Mouse (Mus musculus) inflammation-experienced regulatory T-cells, adult 16 weeks (primary cell): ENCODE measurements around the gene Olfr523. TPM values are rescaled to one million over a fixed set of nuclear protein-coding genes. Genes with fewer than 3 reads are reported as not detected.

Experiments used
- polyA plus RNA-seq: library from polyadenylated mRNA; unstranded; fragments of 100-300 nt; shearing (Covaris generic); gene quantifications from one replicate; pipeline ENCODE4 v1.2.1, GENCODE M21; 2017

Gene Olfr523
- not detected for polyA plus RNA-seq

DNA sequence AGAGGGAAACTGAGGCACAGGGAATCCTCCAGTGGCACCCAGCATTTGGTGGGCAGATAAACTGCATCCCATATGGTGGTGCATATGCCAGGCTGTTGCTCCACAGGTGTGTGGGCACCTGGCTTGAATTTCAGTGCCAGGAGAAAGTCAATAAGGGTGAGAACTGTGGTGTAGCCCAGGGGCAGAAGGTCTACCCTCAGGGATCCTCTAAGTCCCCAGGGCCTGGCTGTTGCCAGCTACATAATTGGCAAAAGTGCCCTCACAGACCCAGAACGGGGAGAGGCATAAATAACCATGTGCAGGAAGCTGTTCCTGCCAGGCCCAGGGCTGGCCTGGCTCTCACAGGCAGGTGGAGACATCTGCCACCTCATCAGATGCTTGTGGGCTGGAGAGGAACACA lies at the start of gene Olfr523:
Gene Olfr523, plus strand, starts transcription at position 282 of the 400 bp plus-strand sequence.

DNA sequence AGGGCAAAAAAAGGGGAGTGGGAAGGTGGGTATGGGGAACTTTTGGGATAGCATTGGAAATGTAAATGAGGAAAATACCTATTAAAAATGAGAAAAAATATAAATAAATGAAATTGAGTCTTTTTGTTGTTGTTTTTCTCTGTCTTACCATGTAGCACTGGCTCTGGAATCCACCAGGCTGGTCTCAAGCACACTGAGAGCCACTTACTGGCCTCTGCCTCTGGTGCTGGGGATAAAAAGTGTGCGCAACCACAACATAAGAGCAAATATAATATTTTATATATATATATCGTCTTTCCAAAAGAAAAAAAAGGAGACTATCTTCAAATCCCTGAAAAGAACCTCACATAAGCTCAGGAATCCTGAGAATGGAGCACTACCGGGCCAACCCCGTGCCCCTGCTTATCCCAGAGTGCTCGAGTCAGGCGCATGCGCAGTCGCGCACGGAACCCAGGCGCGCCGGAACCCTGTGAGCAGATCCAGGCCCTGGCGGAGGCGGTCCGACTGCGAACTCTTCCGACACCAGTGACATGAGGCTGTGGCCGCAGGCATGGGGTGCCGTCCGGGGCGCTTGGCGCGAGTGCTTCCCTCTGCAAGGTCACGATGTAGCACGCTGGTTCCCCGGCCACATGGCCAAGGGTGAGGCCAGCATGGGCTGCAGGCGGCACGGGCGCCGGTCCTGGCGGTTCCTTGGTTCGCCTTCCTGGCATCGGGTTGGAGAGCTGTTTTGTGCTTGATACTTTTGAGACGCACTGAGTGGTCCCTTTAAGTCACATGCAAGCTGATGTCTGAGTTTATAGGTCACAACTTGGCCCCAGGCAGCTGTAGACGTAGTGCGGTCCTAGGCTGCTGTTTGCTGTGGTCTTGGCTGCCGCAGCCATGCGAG lies 35.6 kb upstream of the Olfr523 start, which contains the start of gene Mtg1:
Gene Mtg1, plus strand, starts transcription at position 430 of the 886 bp plus-strand sequence.

DNA sequence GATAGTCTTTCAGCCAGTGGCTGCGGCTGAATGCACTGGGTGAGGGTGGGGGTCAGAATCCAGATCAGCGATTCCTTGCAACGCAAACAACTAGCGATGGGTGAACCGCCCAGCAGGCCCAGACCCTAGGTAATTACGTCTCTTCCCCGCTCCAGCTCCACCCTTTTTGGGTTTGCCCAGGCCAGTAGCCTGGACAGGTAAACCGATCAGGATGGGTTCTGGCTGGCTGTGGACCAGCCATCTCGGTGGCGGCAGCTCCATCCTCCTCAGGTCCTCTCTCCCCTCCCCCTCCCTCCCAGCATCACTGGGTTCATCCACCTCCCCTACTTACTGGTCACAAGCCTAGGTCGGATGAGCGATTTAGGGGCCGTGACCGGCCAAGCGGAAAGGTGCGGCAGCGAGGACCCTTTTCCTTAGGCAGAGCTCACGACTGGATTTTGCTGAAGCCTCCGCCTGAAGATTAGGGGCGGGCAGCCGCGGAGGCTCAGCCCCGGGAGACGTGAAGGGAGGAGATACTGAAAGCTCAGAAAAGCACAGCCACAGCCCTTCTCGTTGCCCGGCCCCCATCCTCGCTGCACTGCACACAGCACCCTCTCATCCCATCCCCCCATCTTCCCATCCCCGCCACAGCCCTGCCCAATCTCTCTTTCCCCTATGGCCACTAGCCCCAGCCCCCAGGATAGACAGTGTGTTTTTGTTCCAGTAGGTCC lies 18.6 kb upstream of the Olfr523 start, which contains the start of gene Sprn:
Gene Sprn, minus strand, starts transcription at position 660 of the 710 bp plus-strand sequence.

DNA sequence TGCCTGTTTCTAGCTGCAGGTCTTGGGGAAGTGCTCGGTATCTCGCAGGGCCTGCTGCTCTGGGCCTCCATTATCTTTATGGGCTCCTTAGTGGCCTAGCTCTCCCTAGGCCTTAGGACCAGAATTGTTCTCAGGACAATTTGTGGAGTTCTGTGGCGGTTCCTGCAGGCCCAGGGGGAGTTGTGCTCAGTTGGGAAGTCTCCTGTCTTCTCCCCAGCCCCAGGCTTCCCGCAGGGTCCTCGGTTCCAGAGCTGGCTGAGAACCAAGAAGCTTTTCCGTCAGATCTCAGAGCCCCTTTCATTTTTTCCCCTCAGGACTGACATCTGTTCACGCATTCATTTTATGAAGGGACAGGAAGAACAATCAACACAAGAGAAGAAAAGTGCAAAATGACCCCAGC lies 8.4 kb upstream of the Olfr523 start, which contains the start of gene Olfr522:
Gene Olfr522, minus strand, starts transcription at position 101 of the 400 bp plus-strand sequence.

DNA sequence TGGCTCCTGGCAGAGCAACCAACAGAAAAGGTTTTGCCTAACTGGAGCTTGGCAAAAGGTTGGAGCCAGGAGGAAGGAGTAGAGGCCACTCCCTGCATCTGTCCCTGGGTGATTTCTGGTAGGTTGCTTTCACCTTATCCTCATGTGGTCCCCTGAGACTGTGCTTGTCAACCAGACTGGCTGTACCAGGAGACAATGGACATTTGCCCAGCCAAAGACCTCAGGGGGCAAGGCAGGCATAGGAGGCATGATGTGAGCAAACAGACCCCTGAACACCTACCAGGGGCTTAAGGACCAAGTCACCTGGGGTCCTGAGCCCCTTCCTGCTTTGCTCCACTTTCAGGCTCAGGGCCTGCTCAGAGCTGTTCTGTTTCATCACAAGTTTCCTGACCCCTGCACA lies 32.8 kb downstream of the Olfr523 start, which contains the start of gene Olfr524:
Gene Olfr524, minus strand, starts transcription at position 101 of the 400 bp plus-strand sequence.

DNA sequence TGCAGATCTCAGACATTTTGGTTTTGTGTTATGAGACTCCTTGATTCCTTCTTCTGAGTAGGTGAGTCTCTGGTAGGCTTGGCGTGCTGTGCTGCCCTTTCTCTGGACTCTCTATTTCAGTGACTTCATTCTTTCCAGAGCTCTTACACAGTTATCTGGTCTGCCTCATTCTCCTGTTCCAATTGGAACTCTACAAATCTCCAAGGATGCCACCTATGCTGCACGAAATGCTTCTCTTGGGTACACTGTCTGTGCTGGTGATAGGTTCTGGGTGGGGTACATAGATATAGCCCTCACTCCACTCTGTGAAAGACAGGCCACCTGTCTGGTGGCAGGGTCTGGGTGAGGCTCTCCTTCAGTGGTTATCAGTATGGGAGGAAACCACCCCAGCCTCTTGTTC lies 45.0 kb downstream of the Olfr523 start, which contains the start of gene Cd163l1:
Gene Cd163l1, plus strand, starts transcription at position 301 of the 400 bp plus-strand sequence.

Other genes starting within 250 kb of the Olfr523 start
- 7.0 TPM for gene Utf1, start 229.4 kb upstream of the Olfr523 start, polyA plus RNA-seq
- gene 6430531B16Rik, start 194.5 kb upstream of the Olfr523 start, polyA plus RNA-seq: 0.40 TPM
- gene Adam8, start 180.7 kb upstream of the Olfr523 start, polyA plus RNA-seq: 21.5 TPM
- 58.5 TPM for gene Zfp511, start 136.8 kb upstream of the Olfr523 start, polyA plus RNA-seq
- 46.5 TPM for gene Tubgcp2, start 136.5 kb upstream of the Olfr523 start, polyA plus RNA-seq
- not detected for gene Msx3, start 124.1 kb upstream of the Olfr523 start, polyA plus RNA-seq
- gene Caly, start 90.7 kb upstream of the Olfr523 start, polyA plus RNA-seq: not detected
- not detected for gene Prap1, start 79.8 kb upstream of the Olfr523 start, polyA plus RNA-seq
- gene Fuom, start 70.8 kb upstream of the Olfr523 start, polyA plus RNA-seq: 13.4 TPM
- gene Paox, start 57.4 kb upstream of the Olfr523 start, polyA plus RNA-seq: 3.0 TPM
- gene Echs1, start 56.7 kb upstream of the Olfr523 start, polyA plus RNA-seq: 64.7 TPM
- 33.7 TPM for gene Mtg1, start 35.7 kb upstream of the Olfr523 start, polyA plus RNA-seq
- not detected for gene Sprn, start 18.3 kb upstream of the Olfr523 start, polyA plus RNA-seq
- gene Olfr522, start 8.5 kb upstream of the Olfr523 start, polyA plus RNA-seq: not detected
- not detected for gene Olfr524, start 32.7 kb downstream of the Olfr523 start, polyA plus RNA-seq
- 0.12 TPM for gene Cd163l1, start 45.0 kb downstream of the Olfr523 start, polyA plus RNA-seq
- gene 5830411N06Rik, start 74.1 kb downstream of the Olfr523 start, polyA plus RNA-seq: 0.49 TPM
- gene Olfr525, start 147.6 kb downstream of the Olfr523 start, polyA plus RNA-seq: 0.06 TPM
- gene Olfr527, start 160.8 kb downstream of the Olfr523 start, polyA plus RNA-seq: not detected
- 0.20 TPM for gene Olfr60, start 188.5 kb downstream of the Olfr523 start, polyA plus RNA-seq
- 0.20 TPM for gene Olfr530, start 203.1 kb downstream of the Olfr523 start, polyA plus RNA-seq
- not detected for gene Olfr531, start 229.7 kb downstream of the Olfr523 start, polyA plus RNA-seq
- not detected for gene Olfr532, start 248.4 kb downstream of the Olfr523 start, polyA plus RNA-seq